Mouse (Mus musculus) megakaryocyte, embryonic 14.5 days (primary cell): Measurements from ENCODE around the gene Tas2r120. TPM values are rescaled to one million over a fixed set of nuclear protein-coding genes. Genes with fewer than 3 reads are reported as not detected.
"Not testable (repeated sequence)": the region's sequence is repeated elsewhere in the genome, so short reads cannot be mapped to it uniquely, and the experiment has no call there.

ENCODE experiments used
- H3K27me3 ChIP-seq: replicated peaks from 2 replicates; pipeline ENCODE3; 2012; ENCODE audit warnings: inconsistent platforms
- H3K36me3 ChIP-seq: replicated peaks from 2 replicates; pipeline ENCODE3; 2012; ENCODE audit warnings: low read length, inconsistent platforms, mixed read lengths
- H3K4me1 ChIP-seq: 2 replicates; pipeline ENCODE4 v1.6.1; 2012; ENCODE audit warnings: inconsistent platforms
- H3K4me3 ChIP-seq: replicated peaks from 2 replicates; pipeline ENCODE3; 2012; ENCODE audit warnings: moderate library complexity, mild to moderate bottlenecking, inconsistent platforms
- H3K9me3 ChIP-seq: 2 replicates; pipeline ENCODE4 v1.6.1; 2012; ENCODE audit warnings: inconsistent platforms
- FLI1 ChIP-seq: IDR thresholded peaks from 2 replicates; pipeline ENCODE4 v1.6.1; 2012; ENCODE audit warnings: low read length, inconsistent platforms, mixed read lengths
- GATA1 ChIP-seq: IDR thresholded peaks from 3 replicates; pipeline ENCODE4 v1.6.1; 2012; ENCODE audit warnings: mixed read lengths, low read length, inconsistent platforms, borderline replicate concordance
- polyA plus RNA-seq: library from polyadenylated mRNA; stranded (reverse); fragments of >175 nt; gene quantifications from 2 replicates; pipeline ENCODE4 v1.2.3, GENCODE M21; 2012; ENCODE audit warnings: low replicate concordance; ENCODE audit not compliant: insufficient read depth

Gene Tas2r120
- polyA plus RNA-seq: not detected in 2 replicates

- Histone ChIP-seq H3K4me3 (no peak within 1 kb of the TSS), H3K27me3 (no peaks in the 10 kb centered on the region)
- no peak for TF ChIP-seq GATA1
- no peak for TF ChIP-seq FLI1
Observed at GRCm38 (mm10) chr6:132656653-132657052, at the start of gene Tas2r120. Gene Tas2r120, plus strand, starts transcription at chr6:132656953.

GRCm38 (mm10) chr6:132649399-132649798 lies 7.4 kb upstream of the Tas2r120 start:
- H3K27me3 ChIP-seq: no peaks in the 10 kb centered on the region
- no peak overlapping the region for H3K4me3 ChIP-seq
- TF ChIP-seq FLI1 (no peak), GATA1 (no peak)
- H3K9me3 ChIP-seq: no peaks in the 10 kb centered on the region
- H3K36me3 ChIP-seq: no peaks in the 10 kb centered on the region
- no peaks in the 10 kb centered on the region for H3K4me1 ChIP-seq

More at GRCm38 (mm10) chr6:132656653-132657052, at the start of gene Tas2r120:
- Histone ChIP-seq H3K36me3 (no peaks in the 10 kb centered on the region), H3K9me3 (peaks cover 4% of the 10 kb centered on the region; the same call in 1 of the 2 replicates), H3K4me1 (no peaks in the 10 kb centered on the region)

GRCm38 (mm10) chr6:132651426-132651825 lies 5.3 kb upstream of the Tas2r120 start, which contains the start of gene A630073D07Rik:
Gene A630073D07Rik, minus strand, starts transcription at chr6:132651526.
- Histone ChIP-seq H3K4me1 (no peaks in the 10 kb centered on the region), H3K27me3 (no peaks in the 10 kb centered on the region), H3K4me3 (no peak within 1 kb of the TSS), H3K36me3 (no peaks in the 10 kb centered on the region), H3K9me3 (no peaks in the 10 kb centered on the region)
- TF ChIP-seq GATA1: no peak
- no peak for TF ChIP-seq FLI1

- not testable (repeated sequence) for H3K27me3 ChIP-seq, H3K9me3 ChIP-seq, H3K4me3 ChIP-seq, H3K36me3 ChIP-seq, H3K4me1 ChIP-seq
Observed at GRCm38 (mm10) chr6:132691596-132691995, 34.8 kb downstream of the Tas2r120 start.

- no peaks in the 10 kb centered on the region for H3K4me1 ChIP-seq
- TF ChIP-seq GATA1 (no peak), FLI1 (no peak)
- H3K36me3 ChIP-seq: no peaks in the 10 kb centered on the region
- no peaks in the 10 kb centered on the region for H3K27me3 ChIP-seq
- no peaks in the 10 kb centered on the region for H3K9me3 ChIP-seq
- no peak within 1 kb of the TSS for H3K4me3 ChIP-seq
Observed at GRCm38 (mm10) chr6:132700907-132701306, 44.2 kb downstream of the Tas2r120 start, which contains the start of gene Tas2r121. Gene Tas2r121, minus strand, starts transcription at chr6:132701007.

Other genes with a start within 250 kb of the Tas2r120 start
- not detected in 2 replicates for gene Prh1, start 87.1 kb upstream of the Tas2r120 start, polyA plus RNA-seq
- not detected in 2 replicates for gene Prp2, start 61.0 kb upstream of the Tas2r120 start, polyA plus RNA-seq
- not detected in 2 replicates for gene A630073D07Rik, start 5.4 kb upstream of the Tas2r120 start, polyA plus RNA-seq
- gene Tas2r121, start 44.1 kb downstream of the Tas2r120 start, polyA plus RNA-seq: not detected in 2 replicates
- gene Tas2r122, start 55.0 kb downstream of the Tas2r120 start, polyA plus RNA-seq: not detected in 2 replicates
- gene Tas2r115, start 81.1 kb downstream of the Tas2r120 start, polyA plus RNA-seq: not detected in 2 replicates
- not detected in 2 replicates for gene Tas2r124, start 97.8 kb downstream of the Tas2r120 start, polyA plus RNA-seq
- not detected in 2 replicates for gene Tas2r102, start 105.2 kb downstream of the Tas2r120 start, polyA plus RNA-seq
- not detected in 2 replicates for gene Tas2r136, start 121.2 kb downstream of the Tas2r120 start, polyA plus RNA-seq
- gene Tas2r117, start 145.9 kb downstream of the Tas2r120 start, polyA plus RNA-seq: not detected in 2 replicates
- gene Tas2r123, start 190.2 kb downstream of the Tas2r120 start, polyA plus RNA-seq: not detected in 2 replicates
- not detected in 2 replicates for gene Tas2r116, start 198.5 kb downstream of the Tas2r120 start, polyA plus RNA-seq
- gene Tas2r110, start 211.1 kb downstream of the Tas2r120 start, polyA plus RNA-seq: not detected in 2 replicates
- not detected in 2 replicates for gene Tas2r113, start 236.1 kb downstream of the Tas2r120 start, polyA plus RNA-seq